Mouse (Mus musculus) NIH3T3 (cell line): ENCODE measurements around the gene Rbfox1.

Experiments used
- DNase-seq: peaks from one replicate; pipeline ENCODE4 v3.0.0-alpha.2; 2012; ENCODE audit warnings: low read depth

Rbfox1 gene

GRCm38 (mm10) chr16:7365878-7366277, 1480.7 kb downstream of the Rbfox1 start:
- no peak for DNase-seq

DNA sequence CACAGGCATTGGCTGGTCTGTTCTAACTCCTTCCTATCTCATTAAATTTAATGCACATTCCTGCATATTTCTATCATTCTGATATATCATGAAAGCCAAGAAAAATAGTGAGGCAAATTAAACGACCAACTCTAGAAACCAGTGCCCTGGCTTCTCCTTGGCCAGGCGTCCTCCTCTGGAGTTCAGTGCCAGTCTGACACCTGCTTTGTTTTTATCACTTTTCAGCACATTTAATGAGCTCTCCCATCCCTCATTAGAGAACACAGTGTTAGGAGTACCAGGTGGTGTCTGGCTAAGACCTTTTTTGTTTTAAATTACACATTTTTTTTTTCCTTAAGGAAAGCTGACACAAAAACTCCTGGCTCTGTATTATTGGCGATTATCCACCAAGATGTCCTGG, 1489.0 kb downstream of the Rbfox1 start:
- DNase-seq = no peak

DNA sequence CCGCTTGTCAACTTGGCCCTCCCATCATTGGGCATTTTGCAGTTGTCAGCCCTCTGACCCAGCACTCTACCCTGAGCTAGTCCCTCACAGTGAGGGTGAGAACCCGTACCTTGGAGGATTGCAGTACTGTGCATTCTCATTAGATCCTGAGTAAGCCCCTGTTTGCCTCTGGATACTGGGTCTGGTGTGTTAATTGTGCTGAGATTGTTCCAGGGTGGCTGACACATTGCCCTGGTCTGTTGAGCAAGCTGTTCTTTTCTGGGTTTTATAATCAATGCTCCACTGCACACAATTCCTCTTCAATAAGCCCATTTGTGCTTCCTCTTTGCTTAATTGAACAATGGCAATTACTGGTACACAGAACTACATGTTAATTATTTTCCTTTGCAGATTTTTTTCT, 1489.5 kb downstream of the Rbfox1 start:
- no peak for DNase-seq

DNA sequence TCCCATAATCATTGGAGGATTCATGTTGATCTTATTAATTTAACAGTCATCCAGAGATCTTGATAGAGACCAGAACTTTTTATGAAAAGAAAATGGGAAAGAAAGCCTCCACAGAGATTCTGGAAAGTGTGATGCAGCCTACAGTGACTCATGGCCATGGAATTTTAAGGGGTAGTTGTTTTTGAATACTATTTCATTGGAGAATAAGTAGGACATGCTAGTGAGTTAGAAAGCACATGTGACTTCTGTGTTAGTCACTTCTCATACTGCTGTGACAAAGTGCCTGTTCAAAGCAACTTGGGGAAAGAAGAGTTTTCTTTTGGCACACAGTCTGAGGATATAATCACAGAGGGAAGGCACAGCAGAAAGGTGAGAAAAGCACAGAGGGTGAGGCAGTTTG, 1510.9 kb downstream of the Rbfox1 start:
- DNase-seq = peak; percentile 51

GRCm38 (mm10) chr16:7404766-7405492, 1519.8 kb downstream of the Rbfox1 start:
- DNase-seq = no peak

DNA sequence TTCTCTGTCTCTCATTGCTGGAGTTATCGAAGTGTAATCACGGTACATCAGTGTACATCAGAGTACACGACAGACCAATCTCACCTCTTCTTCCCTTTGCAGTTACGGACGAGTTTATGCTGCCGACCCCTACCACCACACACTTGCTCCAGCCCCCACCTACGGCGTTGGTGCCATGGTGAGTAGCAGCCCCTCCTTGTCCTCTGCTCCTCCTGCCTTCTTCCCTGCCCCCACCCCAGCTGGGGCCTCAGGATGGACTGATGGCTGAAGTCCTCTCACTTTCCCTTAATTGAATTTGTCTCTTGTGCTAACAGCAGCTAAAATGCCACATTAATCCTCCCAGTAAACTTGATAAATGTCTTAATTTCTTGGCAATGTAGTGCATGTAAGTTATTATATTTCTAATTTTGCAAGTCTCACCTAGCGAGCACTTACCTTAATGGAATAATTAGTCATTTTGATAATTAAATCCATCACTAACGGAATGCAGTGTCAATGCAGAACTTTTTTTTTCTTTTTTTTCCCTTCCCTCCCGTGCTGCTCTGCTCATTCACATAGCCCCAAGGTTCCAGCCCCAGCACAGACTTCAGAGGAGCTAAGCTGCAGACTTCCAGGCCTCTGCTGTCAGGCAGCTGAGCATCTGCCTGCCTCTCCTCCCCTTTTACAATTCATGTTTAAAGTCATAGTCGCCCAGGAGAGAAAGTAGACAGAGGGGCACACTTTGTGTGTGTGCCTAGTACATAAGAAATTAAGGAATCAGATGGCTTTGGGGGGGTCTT, 1522.9 kb downstream of the Rbfox1 start:
- no peak for DNase-seq

DNA sequence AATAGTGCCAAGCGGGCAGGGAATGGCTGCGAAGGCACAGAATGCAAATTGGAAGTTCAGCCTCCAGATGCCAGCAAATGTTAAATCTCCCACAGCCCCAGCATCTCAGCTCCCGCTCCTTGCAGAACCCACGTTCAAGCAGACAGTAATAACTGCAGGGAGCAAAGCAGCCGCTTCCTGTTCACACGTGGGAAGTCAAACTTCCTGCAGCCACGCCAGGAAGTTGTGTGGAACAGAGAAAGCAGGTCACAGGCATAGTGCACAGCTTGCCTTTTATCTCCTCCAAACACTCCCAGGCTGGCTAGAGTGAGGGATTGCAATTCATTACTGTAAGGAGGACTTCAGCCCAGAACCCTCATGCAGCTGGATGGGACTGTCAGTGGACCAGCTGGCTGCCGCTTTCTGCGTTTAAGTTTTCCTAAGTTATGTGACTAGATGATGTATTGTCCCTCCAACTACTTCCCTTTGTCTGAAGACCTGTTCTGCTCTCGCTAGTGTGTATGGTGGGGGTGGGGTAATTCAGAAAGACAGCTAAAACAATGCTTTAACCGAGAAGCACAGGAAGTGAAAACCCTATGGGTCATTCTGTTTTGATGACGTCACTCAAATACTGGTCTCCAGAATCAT, 1534.6 kb downstream of the Rbfox1 start:
- DNase-seq = no peak

DNA sequence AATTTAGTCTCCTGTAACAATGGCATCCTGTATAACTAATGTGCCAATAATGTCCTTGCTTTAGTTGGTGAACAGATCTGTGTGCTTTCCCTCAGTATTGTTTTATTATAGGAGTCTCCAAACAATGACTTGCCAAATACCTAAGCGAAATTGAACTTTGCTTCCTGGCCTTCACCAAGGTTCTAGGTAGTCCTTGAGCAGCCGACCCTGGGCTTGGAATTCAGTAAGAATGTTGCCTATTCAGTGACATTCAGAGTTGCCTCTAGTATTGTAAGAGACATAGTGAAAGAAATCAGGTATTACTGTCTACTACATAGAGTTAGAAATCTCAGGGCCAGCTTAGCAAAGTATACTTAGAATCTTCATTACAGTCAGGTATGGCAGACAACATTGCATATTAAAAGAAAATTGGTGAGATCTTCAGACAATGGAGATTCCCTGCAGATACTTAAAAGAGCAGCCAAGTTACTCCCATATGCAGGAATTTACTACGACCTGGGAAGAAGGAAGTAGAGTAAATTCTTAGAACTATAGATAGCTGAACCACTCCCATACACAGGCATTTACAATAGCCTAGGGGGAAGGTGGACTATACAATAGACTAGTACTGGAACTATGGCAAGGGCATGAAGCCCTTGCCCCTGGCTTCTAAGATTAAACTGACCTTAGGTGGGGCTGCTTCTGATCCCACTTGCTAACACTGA, 1540.4 kb downstream of the Rbfox1 start:
- no peak for DNase-seq

- DNase-seq = no peak
Observed at GRCm38 (mm10) chr16:7433296-7433695, 1548.1 kb downstream of the Rbfox1 start.

- peak; percentile 7 for DNase-seq
Observed at GRCm38 (mm10) chr16:7446791-7447290, 1561.7 kb downstream of the Rbfox1 start.

DNA sequence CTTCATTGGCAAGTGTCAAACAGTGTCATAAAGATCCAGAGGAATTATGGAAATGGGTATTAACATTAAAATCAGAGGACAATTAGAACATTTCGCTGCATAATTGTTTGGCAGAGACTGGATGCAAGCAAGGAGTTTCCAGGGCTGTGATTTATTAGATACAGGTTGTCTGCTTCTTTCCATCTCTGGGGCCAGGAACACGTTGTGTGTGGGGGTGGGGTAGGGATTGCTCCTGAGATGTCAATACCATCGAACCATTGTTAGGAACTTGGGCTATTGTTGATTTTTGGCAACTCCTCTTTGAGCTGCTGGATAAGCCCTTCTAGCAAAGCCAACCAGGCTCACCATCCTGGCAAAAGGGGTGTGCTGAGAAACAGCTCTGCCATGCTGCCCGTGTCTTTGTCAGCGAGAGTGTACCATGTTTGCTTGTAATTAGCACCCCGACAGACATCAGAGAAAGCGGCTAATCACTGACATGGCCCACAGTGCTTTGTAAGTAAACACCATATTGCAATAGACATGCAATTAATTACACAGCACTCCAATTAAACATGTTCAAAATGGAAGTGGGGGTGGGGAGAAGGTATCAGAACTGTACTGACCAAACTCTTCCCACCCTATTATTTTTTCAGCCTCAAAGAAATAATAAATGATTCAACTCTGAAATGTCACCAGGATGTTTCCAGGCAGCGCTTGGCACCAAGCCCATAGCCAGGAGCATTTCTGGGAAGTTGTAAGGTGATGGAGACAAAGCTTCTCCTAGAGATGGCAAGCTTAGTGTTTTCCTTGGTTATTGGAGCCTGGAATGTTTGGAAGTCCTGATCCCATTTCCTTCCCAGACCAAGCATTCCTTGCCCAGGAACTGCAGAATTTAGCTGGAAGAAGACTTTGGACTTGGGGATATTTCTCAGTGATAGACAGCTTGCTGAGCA, 1562.8 kb downstream of the Rbfox1 start:
- no peak for DNase-seq

GRCm38 (mm10) chr16:7451193-7451592, 1566.0 kb downstream of the Rbfox1 start:
- no peak for DNase-seq

GRCm38 (mm10) chr16:7457571-7457970, 1572.4 kb downstream of the Rbfox1 start:
- DNase-seq = no peak
